11 mouse cellular contexts compared by ENCODE assay signal in the genomic region with DNA sequence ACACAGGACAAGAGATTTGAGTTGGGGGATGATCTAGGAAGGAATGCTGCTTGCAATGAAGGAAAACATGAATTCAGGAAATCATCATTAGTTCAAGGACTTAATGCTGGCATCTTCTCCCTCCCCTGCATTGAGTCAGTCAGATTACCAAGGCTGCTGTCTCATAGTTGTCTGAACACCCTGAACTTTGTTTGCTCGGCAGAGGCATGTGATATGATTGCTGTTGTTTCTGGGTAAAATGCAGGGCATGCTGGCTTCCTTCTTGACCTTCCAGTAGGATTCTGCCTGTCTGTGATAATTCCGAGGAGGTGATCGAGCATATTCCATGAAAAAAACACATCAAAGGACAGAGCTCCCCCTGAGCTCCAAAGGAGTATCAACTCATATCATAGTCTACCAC.
"Had no signal": no experiment of that assay in that cellular context is flagged by ENCODE, and none has a peak within 500 bp of the region (broad histone marks: within the 10 kb centered on the region; RNA-seq: fewer than 3 reads in every experiment).

No protein-coding gene starts in this region.

- DNase-seq: kidney, postnatal 10 days; kidney, postnatal 36 days; layer of hippocampus, adult 9-11 months; liver; lung, adult 18-20 months; lung, postnatal 10 days; lung, postnatal 36 days; retina, postnatal 1 day; right cerebral cortex, postnatal 25 days; spleen, adult 18-20 months; thymus, postnatal 25 days had no signal
